Mouse (Mus musculus) CH12.LX (cell line): ENCODE results near the gene Armc8. TPM values are rescaled to one million over a fixed set of nuclear protein-coding genes. Genes with fewer than 3 reads are reported as not detected.

Experiments used
- DNase-seq: peaks from one replicate; pipeline ENCODE4 v3.0.0-alpha.2; 2013; ENCODE audit errors: extremely low read depth
- H3K27ac ChIP-seq: 2 replicates; pipeline ENCODE4 v1.5.1; 2012; ENCODE audit warnings: low read depth, mild to moderate bottlenecking, control low read depth, moderate library complexity; ENCODE audit not compliant: insufficient read depth
- H3K27me3 ChIP-seq: replicated peaks from 2 replicates; pipeline ENCODE3; 2012; ENCODE audit warnings: inconsistent platforms
- H3K36me3 ChIP-seq, 2 experiments: replicated peaks in 1 of 2; 2 replicates each; pipeline versions ENCODE3 to v1.6.1; 2012; ENCODE audit warnings: inconsistent platforms in 1 of 2, low read length in 1 of 2, mild to moderate bottlenecking in 1 of 2, mixed read lengths in 1 of 2, moderate library complexity in 1 of 2; ENCODE audit not compliant: control insufficient read depth in 1 of 2, insufficient read depth in 1 of 2
- H3K4me1 ChIP-seq, 2 experiments: 2 replicates each; pipeline ENCODE4 v1.6.1; 2012; ENCODE audit warnings: inconsistent platforms in 1 of 2, moderate library complexity in 1 of 2; ENCODE audit not compliant: insufficient read depth in 2 of 2, control insufficient read depth in 1 of 2
- H3K4me2 ChIP-seq: 2 replicates; pipeline ENCODE4 v1.6.1; 2012; ENCODE audit warnings: low read depth, mild to moderate bottlenecking, control low read depth; ENCODE audit not compliant: poor library complexity, insufficient read depth, severe bottlenecking
- H3K4me3 ChIP-seq, 3 experiments: fragments of 150-350 bp in 1 of 3; sonication (generic) in 1 of 3; replicated peaks in 1 of 3; 2 replicates each; pipeline versions ENCODE3 to v1.5.1; 2011 to 2012; ENCODE audit warnings: low read depth in 2 of 3, low read length in 2 of 3, mild to moderate bottlenecking in 2 of 3, moderate library complexity in 2 of 3, control low read depth in 1 of 3, improper control_type of control experiment in 1 of 3, inconsistent platforms in 1 of 3, mixed read lengths in 1 of 3; ENCODE audit not compliant: poor library complexity in 1 of 3
- H3K79me2 ChIP-seq: replicated peaks from 2 replicates; pipeline ENCODE4 v1.6.1; 2012; ENCODE audit warnings: mild to moderate bottlenecking, moderate library complexity; ENCODE audit not compliant: control insufficient read depth, poor library complexity, insufficient read depth, severe bottlenecking; ENCODE audit errors: extremely low read depth
- H3K9ac ChIP-seq: 2 replicates; pipeline ENCODE4 v1.6.1; 2012; ENCODE audit warnings: low read depth, mild to moderate bottlenecking, control low read depth, moderate library complexity; ENCODE audit not compliant: insufficient read depth
- H3K9me3 ChIP-seq: replicated peaks from 2 replicates; pipeline ENCODE3; 2012; ENCODE audit warnings: low read length, inconsistent platforms, mixed read lengths
- BHLHE40 ChIP-seq: IDR thresholded peaks from 2 replicates; pipeline ENCODE4 v1.6.1; 2011; ENCODE audit warnings: mild to moderate bottlenecking, low read depth, low read length, improper control_type of control experiment
- CHD1 ChIP-seq: IDR thresholded peaks from 2 replicates; pipeline ENCODE4 v1.6.1; 2012; ENCODE audit warnings: low read depth, low read length, improper control_type of control experiment, inconsistent platforms
- EP300 ChIP-seq: IDR thresholded peaks from 2 replicates; pipeline ENCODE4 v1.6.1; 2011; ENCODE audit warnings: low read length, improper control_type of control experiment
- ETS1 ChIP-seq: conservative IDR thresholded peaks from 2 replicates; pipeline ENCODE4 v1.6.1; 2012; ENCODE audit warnings: low read depth, mild to moderate bottlenecking, inconsistent platforms, low read length, improper control_type of control experiment, moderate library complexity
- GABPA ChIP-seq: IDR thresholded peaks from 2 replicates; pipeline ENCODE4 v1.6.1; 2012; ENCODE audit warnings: low read depth, low read length, improper control_type of control experiment, inconsistent platforms; ENCODE audit not compliant: insufficient replicate concordance
- HCFC1 ChIP-seq: IDR thresholded peaks from 2 replicates; pipeline ENCODE4 v1.6.1; 2012; ENCODE audit warnings: low read depth, mild to moderate bottlenecking, inconsistent platforms, low read length, improper control_type of control experiment
- MAX ChIP-seq: IDR thresholded peaks from 2 replicates; pipeline ENCODE4 v1.6.1; 2011; ENCODE audit warnings: low read length, improper control_type of control experiment
- MYC ChIP-seq: IDR thresholded peaks from 2 replicates; pipeline ENCODE4 v1.6.1; 2011; ENCODE audit warnings: low read depth, mild to moderate bottlenecking, improper control_type of control experiment, low read length
- PAX5 ChIP-seq: IDR thresholded peaks from 2 replicates; pipeline ENCODE4 v1.6.1; 2012; ENCODE audit warnings: low read length, inconsistent platforms, mixed read lengths
- POLR2A ChIP-seq: IDR thresholded peaks from 2 replicates; pipeline ENCODE4 v1.6.1; 2011; ENCODE audit warnings: low read depth, mild to moderate bottlenecking, improper control_type of control experiment, low read length
- RAD21 ChIP-seq: IDR thresholded peaks from 2 replicates; pipeline ENCODE4 v1.6.1; 2011; ENCODE audit warnings: low read depth, mild to moderate bottlenecking, low read length, improper control_type of control experiment, moderate library complexity
- RCOR1 ChIP-seq: conservative IDR thresholded peaks from 2 replicates; pipeline ENCODE4 v1.6.1; 2012; ENCODE audit warnings: low read depth, mild to moderate bottlenecking, inconsistent platforms, low read length, improper control_type of control experiment
- SMC3 ChIP-seq: IDR thresholded peaks from 2 replicates; pipeline ENCODE4 v1.6.1; 2011; ENCODE audit warnings: low read depth, low read length, improper control_type of control experiment
- TBP ChIP-seq: conservative IDR thresholded peaks from 2 replicates; pipeline ENCODE4 v1.6.1; 2011; ENCODE audit warnings: low read depth, low read length, improper control_type of control experiment
- USF1 ChIP-seq: IDR thresholded peaks from 2 replicates; pipeline ENCODE4 v1.6.1; 2014; ENCODE audit warnings: low read depth, mild to moderate bottlenecking, inconsistent platforms, low read length, improper control_type of control experiment
- USF2 ChIP-seq: conservative IDR thresholded peaks from 2 replicates; pipeline ENCODE4 v1.6.1; 2011; ENCODE audit warnings: low read depth, low read length, improper control_type of control experiment
- dilution Hi-C: fragments of 300-500 bp; cut with MboI; formaldehyde crosslinking; loops from 2 replicates; pipeline ENCODE4 v1.14.3; 2020; ENCODE audit warnings: low sequenced_read_pairs; ENCODE audit not compliant: extremely low pct_unique_long_range_greater_than_20kb, extremely low pct_ligation_motif_present
- in situ Hi-C: fragments of 300-500 bp; cut with MboI; formaldehyde crosslinking; loops from 3 replicates; pipeline ENCODE4 v1.14.3; 2019; ENCODE audit warnings: low sequenced_read_pairs, low pct_ligation_motif_present, low pct_unique_long_range_greater_than_20kb, mixed read lengths
- polyA plus RNA-seq: library from polyadenylated mRNA; unstranded; fragments of >175 nt; gene quantifications from 2 replicates; pipeline ENCODE4 v1.2.1, GENCODE M21; 2012; ENCODE audit warnings: low read depth; ENCODE audit not compliant: insufficient read length
- total RNA-seq, 2 experiments: library from RNA; depleted of rRNA; stranded (reverse); fragments of 300-350 nt in 1 of 2; fragments of >200 nt in 1 of 2; gene quantifications; 2 replicates each; pipeline ENCODE4 v1.2.3; 2012 to 2014

The Armc8 gene
- total and polyA plus RNA-seq, 3 experiments, result 9.3 to 16.9 (median 15.3) TPM

DNA sequence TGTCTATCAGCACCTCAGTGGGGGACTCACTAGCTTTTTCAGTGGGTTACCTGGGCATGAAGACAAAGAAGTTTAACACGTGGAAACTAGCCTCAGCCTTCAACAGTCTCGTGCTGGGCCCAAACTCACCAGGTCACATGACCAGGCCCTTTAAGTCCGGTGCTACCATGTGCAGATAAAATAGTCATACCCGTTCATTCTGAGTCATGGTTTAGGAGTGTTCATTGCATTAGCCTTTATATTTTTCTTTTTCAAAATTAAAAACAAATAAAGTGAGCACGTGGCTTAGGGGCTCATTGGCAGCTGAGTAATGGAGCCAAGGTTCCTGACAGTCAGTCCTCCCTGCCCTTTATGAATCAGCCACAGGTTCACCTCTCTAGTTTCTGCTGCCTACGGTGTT lies 137.9 kb downstream of the Armc8 start:
- DNase-seq, result no peak
- Histone ChIP-seq H3K9ac (no peak overlapping the region), H3K27me3 (peaks cover 12% of the 10 kb centered on the region), H3K9me3 (no peaks in the 10 kb centered on the region), H3K79me2 (no peaks in the 10 kb centered on the region), H3K36me3 (no peaks in the 10 kb centered on the region), H3K4me2 (no peak overlapping the region), H3K4me3 (no peak overlapping the region), H3K4me1 (no peaks in the 10 kb centered on the region), H3K27ac (no peak overlapping the region)
- TF ChIP-seq MAX (no peak), MYC (no peak), RAD21 (no peak), PAX5 (no peak), POLR2A (no peak), USF1 (0 out of 2 replicates have a peak, but pooled peaks have one; percentile 3), USF2 (0 out of 2 replicates have a peak, but pooled peaks have one; percentile 7), BHLHE40 (no peak), RCOR1 (no peak)
- dilution Hi-C loops (no loop called here), in situ Hi-C loops (no loop called here)

DNA sequence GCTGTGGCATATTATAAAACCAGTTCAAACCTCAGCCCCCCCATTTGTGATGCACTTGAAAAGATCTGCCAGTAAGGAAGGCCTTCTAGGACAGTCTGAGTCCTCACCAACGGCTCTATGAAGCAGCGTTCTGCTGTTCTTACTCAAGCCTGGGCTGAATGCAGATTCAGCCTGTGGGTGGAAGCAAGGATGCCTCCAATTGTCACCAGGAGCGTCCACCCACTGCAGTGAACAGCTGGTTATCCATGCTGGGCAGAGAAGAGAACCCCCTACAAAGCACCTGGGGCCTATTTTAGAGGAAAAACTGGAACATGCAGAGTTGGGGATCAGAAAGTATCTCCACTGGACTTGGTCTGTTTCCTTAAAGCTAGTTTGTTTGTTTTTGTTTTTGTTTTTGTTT lies 138.9 kb downstream of the Armc8 start:
- TF ChIP-seq RAD21 (no peak), POLR2A (no peak), TBP (no peak), ETS1 (no peak), SMC3 (no peak), EP300 (no peak), HCFC1 (no peak), GABPA (no peak), CHD1 (no peak)
- Histone ChIP-seq H3K27me3 (peaks cover 4% of the 10 kb centered on the region), H3K4me1 (no peaks in the 10 kb centered on the region), H3K9ac (no peak overlapping the region), H3K4me2 (no peak overlapping the region), H3K9me3 (no peaks in the 10 kb centered on the region), H3K4me3 (no peak overlapping the region), H3K27ac (no peak overlapping the region), H3K36me3 (no peaks in the 10 kb centered on the region), H3K79me2 (no peaks in the 10 kb centered on the region)
- DNase-seq, result no peak
- dilution Hi-C loops, result no loop called here
- in situ Hi-C loops, result no loop called here
